Comparison of ENCODE assay signal across 15 mouse cellular contexts in genomic region chr10:118504811-118505210, GRCm38 (mm10).
DNase-seq lines count a peak whose midpoint lies in the region; ATAC-seq lines count a peak whose summit lies in the region.
"Had no signal": no experiment of that assay in that cellular context is flagged by ENCODE, and none has a peak within 500 bp of the region (broad histone marks: within the 10 kb centered on the region; RNA-seq: fewer than 3 reads in every experiment).

No protein-coding gene starts in this region.

- H3K9me3 ChIP-seq in hindbrain, embryonic 14.5 days (ENCODE audit: control insufficient read depth, low read length), result no peaks in the 10 kb centered on the region
- H3K9me3 ChIP-seq in hindbrain, embryonic 10.5 days, result no peaks in the 10 kb centered on the region
- H3K9me3 ChIP-seq in midbrain, embryonic 14.5 days (ENCODE audit: control insufficient read depth, low read length), result no peaks in the 10 kb centered on the region
- H3K9me3 ChIP-seq in midbrain, embryonic 15.5 days, result no peaks in the 10 kb centered on the region
- H3K9me3 ChIP-seq: embryonic facial prominence, embryonic 15.5 days had no signal

- H3K4me1 ChIP-seq in hindbrain, embryonic 14.5 days (replicated peaks; ENCODE audit: control insufficient read depth, insufficient read depth, low read length), result 0 out of 2 replicates have a peak, but pooled peaks cover 3% of the 10 kb centered on the region
- peaks cover 22% of the 10 kb centered on the region for H3K4me1 ChIP-seq in hindbrain, embryonic 10.5 days (replicated peaks)
- no peaks in the 10 kb centered on the region for H3K4me1 ChIP-seq in midbrain, embryonic 14.5 days (ENCODE audit: control insufficient read depth, insufficient read depth, low read length)
- no peaks in the 10 kb centered on the region for H3K4me1 ChIP-seq in midbrain, embryonic 15.5 days
- H3K4me1 ChIP-seq: embryonic facial prominence, embryonic 15.5 days had no signal

- no peaks in the 10 kb centered on the region for H3K27me3 ChIP-seq in hindbrain, embryonic 14.5 days (ENCODE audit: control insufficient read depth, insufficient read depth, low read length)
- no peaks in the 10 kb centered on the region for H3K27me3 ChIP-seq in hindbrain, embryonic 10.5 days (ENCODE audit: insufficient read depth, poor library complexity, severe bottlenecking)
- no peaks in the 10 kb centered on the region for H3K27me3 ChIP-seq in midbrain, embryonic 14.5 days (ENCODE audit: control insufficient read depth, insufficient read depth, low read length)
- H3K27me3 ChIP-seq in midbrain, embryonic 15.5 days (replicated peaks), result no peaks in the 10 kb centered on the region
- H3K27me3 ChIP-seq: embryonic facial prominence, embryonic 15.5 days had no signal

- WGBS in hindbrain, embryonic 14.5 days, result 55% methylated on average over 4 of the region's 4 CpGs
- 72% methylated on average over 4 of the region's 4 CpGs for WGBS in hindbrain, embryonic 10.5 days
- 49% methylated on average over 4 of the region's 4 CpGs for WGBS in midbrain, embryonic 14.5 days
- WGBS in midbrain, embryonic 15.5 days, result 47% methylated on average over 4 of the region's 4 CpGs

- H3K9ac ChIP-seq in hindbrain, embryonic 14.5 days, result no peak overlapping the region
- H3K9ac ChIP-seq in midbrain, embryonic 14.5 days (replicated peaks; ENCODE audit: low read length), result no peak overlapping the region
- no peak overlapping the region for H3K9ac ChIP-seq in midbrain, embryonic 15.5 days
- H3K9ac ChIP-seq: embryonic facial prominence, embryonic 15.5 days had no signal

- H3K36me3 ChIP-seq in hindbrain, embryonic 14.5 days (replicated peaks; ENCODE audit: control insufficient read depth, insufficient read depth), result no peaks in the 10 kb centered on the region
- H3K36me3 ChIP-seq in hindbrain, embryonic 10.5 days, result no peaks in the 10 kb centered on the region
- H3K36me3 ChIP-seq in midbrain, embryonic 14.5 days (ENCODE audit: control insufficient read depth, insufficient read depth, low read length), result no peaks in the 10 kb centered on the region
- H3K36me3 ChIP-seq in midbrain, embryonic 15.5 days (replicated peaks), result no peaks in the 10 kb centered on the region
- H3K36me3 ChIP-seq: embryonic facial prominence, embryonic 15.5 days; G1E had no signal

- ATAC-seq in hindbrain, embryonic 14.5 days (ENCODE audit: low FRiP score), result no peak
- no peak for ATAC-seq in midbrain, embryonic 14.5 days (ENCODE audit: low FRiP score, low TSS enrichment)
- ATAC-seq in midbrain, embryonic 15.5 days (replicated peaks), result no peak
- ATAC-seq: hindbrain, embryonic 16.5 days had no signal

- no peak overlapping the region for H3K27ac ChIP-seq in hindbrain, embryonic 14.5 days
- H3K27ac ChIP-seq in hindbrain, embryonic 10.5 days, result no peak overlapping the region
- H3K27ac ChIP-seq in midbrain, embryonic 14.5 days (replicated peaks; ENCODE audit: low read depth, low read length), result no peak overlapping the region
- no peak overlapping the region for H3K27ac ChIP-seq in midbrain, embryonic 15.5 days
- H3K27ac ChIP-seq: embryonic facial prominence, embryonic 15.5 days; kidney, postnatal 0 days had no signal

- DNase-seq in adrenal gland, adult 8-10 months, result peak; percentile 2
- no peak for DNase-seq in adrenal gland, postnatal 25 days
- peak; percentile 26 for DNase-seq in hindbrain, embryonic 14.5 days (ENCODE audit: low spot score)
- DNase-seq in hindbrain, embryonic 10.5 days (ENCODE audit: low spot score), result no peak
- peak; percentile 62 for DNase-seq in midbrain, embryonic 14.5 days
- DNase-seq in skeletal muscle tissue, adult 2 months (ENCODE audit: low read depth, low spot score), result peak; percentile 18
- DNase-seq in gastrocnemius, postnatal 25 days, result no peak
- DNase-seq: cerebellum, adult 8-10 months had no signal

- no peak overlapping the region for H3K4me2 ChIP-seq in hindbrain, embryonic 14.5 days (replicated peaks)
- H3K4me2 ChIP-seq in midbrain, embryonic 14.5 days (ENCODE audit: low read length), result no peak overlapping the region
- H3K4me2 ChIP-seq in midbrain, embryonic 15.5 days, result no peak overlapping the region
- H3K4me2 ChIP-seq: embryonic facial prominence, embryonic 15.5 days; heart, embryonic 11.5 days had no signal

- H3K4me3 ChIP-seq in hindbrain, embryonic 14.5 days (replicated peaks; ENCODE audit: low read length), result no peak overlapping the region
- H3K4me3 ChIP-seq in hindbrain, embryonic 10.5 days, result no peak overlapping the region
- H3K4me3 ChIP-seq in midbrain, embryonic 14.5 days (replicated peaks; ENCODE audit: low read depth, low read length), result no peak overlapping the region
- no peak overlapping the region for H3K4me3 ChIP-seq in midbrain, embryonic 15.5 days
- H3K4me3 ChIP-seq: embryonic facial prominence, embryonic 15.5 days; myocyte had no signal

Comparison
In these comparisons a context has a peak if more than half of its experiments do, and no peak if none do; other contexts are left out.
1. DNase-seq: peak in adrenal gland, adult 8-10 months (single experiment), hindbrain, embryonic 14.5 days (single experiment), midbrain, embryonic 14.5 days (single experiment) and skeletal muscle tissue, adult 2 months (single experiment); none in adrenal gland, postnatal 25 days (single experiment), hindbrain, embryonic 10.5 days (single experiment) and gastrocnemius, postnatal 25 days (single experiment).